Mouse (Mus musculus) embryonic facial prominence, embryonic 10.5 days (tissue): Measurements from ENCODE around the gene Acnat2. TPM values are rescaled to one million over a fixed set of nuclear protein-coding genes. Genes with fewer than 3 reads are reported as not detected.
"Not testable (repeated sequence)": the region's sequence is repeated elsewhere in the genome, so short reads cannot be mapped to it uniquely, and the experiment has no call there.

Experiments
- DNase-seq: peaks from one replicate; pipeline ENCODE4 v3.0.0-alpha.2; 2017; ENCODE audit warnings: low spot score
- H3K27ac ChIP-seq: fragments of 300-500 bp; sonication (generic); replicated peaks from 2 replicates; pipeline ENCODE4 v1.5.1; 2016; ENCODE audit warnings: mild to moderate bottlenecking
- H3K27me3 ChIP-seq: fragments of 300-500 bp; sonication (generic); replicated peaks from 2 replicates; pipeline ENCODE4 v1.6.1; 2016; ENCODE audit warnings: low read depth, mild to moderate bottlenecking; ENCODE audit not compliant: poor library complexity, severe bottlenecking
- H3K36me3 ChIP-seq: fragments of 300-500 bp; sonication (generic); replicated peaks from 2 replicates; pipeline ENCODE4 v1.6.1; 2016; ENCODE audit warnings: mild to moderate bottlenecking, moderate library complexity
- H3K4me1 ChIP-seq: fragments of 300-500 bp; sonication (generic); 2 replicates; pipeline ENCODE4 v1.6.1; 2016
- H3K4me3 ChIP-seq: fragments of 300-500 bp; sonication (generic); 2 replicates; pipeline ENCODE4 v1.5.1; 2016; ENCODE audit warnings: mild to moderate bottlenecking, moderate library complexity
- H3K9me3 ChIP-seq: fragments of 300-500 bp; sonication (generic); 2 replicates; pipeline ENCODE4 v1.6.1; 2016; ENCODE audit warnings: mild to moderate bottlenecking
- WGBS: fragments of 180-500 bp; shearing (Covaris S2); methylation state at CpG from one replicate; pipeline ENCODE4 v1.1.7; 2016; 5-methylcytosine and 5-hydroxymethylcytosine counted together
- polyA plus RNA-seq: library from polyadenylated mRNA; unstranded; fragments of >200 nt; fragmentation: Nextera tagmentation; extraction: Ambion mirVana; gene quantifications from 2 replicates; pipeline ENCODE4 v1.2.1, GENCODE M21; 2016

Gene Acnat2
- polyA plus RNA-seq, result not detected in 2 replicates

GRCm38 (mm10) chr4:49407957-49408356, at the start of gene Acnat2:
Gene Acnat2 (minus strand): TSS chr4:49408151.
- not testable (repeated sequence) for H3K36me3 ChIP-seq, DNase-seq, H3K27me3 ChIP-seq, H3K4me1 ChIP-seq, H3K27ac ChIP-seq, H3K4me3 ChIP-seq, H3K9me3 ChIP-seq
- 88% methylated on average over 5 of the region's 5 CpGs for WGBS

DNA sequence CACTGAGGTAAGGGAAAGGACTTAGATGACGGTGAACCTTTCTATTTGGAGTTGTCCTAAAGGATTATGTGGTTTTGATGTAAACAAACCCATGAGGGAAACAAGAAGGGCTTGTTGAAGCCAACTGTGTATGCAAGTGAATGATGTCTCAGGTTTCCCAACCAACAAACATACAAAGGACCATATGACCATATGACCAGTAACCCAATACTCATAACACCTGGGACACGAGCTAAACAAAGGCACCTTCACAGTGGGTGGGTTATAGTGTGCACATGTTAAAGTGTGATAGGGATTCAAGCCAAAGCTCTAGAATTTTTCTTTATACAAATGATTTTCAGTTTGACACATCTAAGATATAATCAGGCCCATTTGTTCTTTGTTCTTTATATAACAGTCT, 48.2 kb upstream of the Acnat2 start:
- no peaks in the 10 kb centered on the region for H3K9me3 ChIP-seq
- H3K27me3 ChIP-seq, result no peaks in the 10 kb centered on the region
- H3K27ac ChIP-seq, result no peak overlapping the region
- H3K36me3 ChIP-seq, result no peaks in the 10 kb centered on the region
- no peaks in the 10 kb centered on the region for H3K4me1 ChIP-seq
- H3K4me3 ChIP-seq, result no peak overlapping the region
- 61% methylated on average over 2 of the region's 2 CpGs for WGBS
- DNase-seq, result no peak

GRCm38 (mm10) chr4:49451848-49452551, 44.0 kb upstream of the Acnat2 start:
- no peaks in the 10 kb centered on the region for H3K36me3 ChIP-seq
- H3K27me3 ChIP-seq, result no peaks in the 10 kb centered on the region
- H3K4me1 ChIP-seq, result no peaks in the 10 kb centered on the region
- H3K4me3 ChIP-seq, result no peak overlapping the region
- DNase-seq, result no peak
- WGBS, result 78% methylated on average over 1 of the region's 1 CpGs
- H3K9me3 ChIP-seq, result no peaks in the 10 kb centered on the region
- H3K27ac ChIP-seq, result no peak overlapping the region

GRCm38 (mm10) chr4:49451133-49451847, 43.3 kb upstream of the Acnat2 start:
- H3K4me1 ChIP-seq, H3K36me3 ChIP-seq, H3K27me3 ChIP-seq, H3K4me3 ChIP-seq, H3K9me3 ChIP-seq, H3K27ac ChIP-seq, DNase-seq: not testable (repeated sequence)
- WGBS, result 88% methylated on average over 1 of the region's 1 CpGs

- not testable (repeated sequence) for H3K27me3 ChIP-seq, H3K4me1 ChIP-seq, H3K36me3 ChIP-seq, DNase-seq, H3K27ac ChIP-seq, H3K9me3 ChIP-seq, H3K4me3 ChIP-seq
- WGBS, result 95% methylated on average over 3 of the region's 3 CpGs
Measured at GRCm38 (mm10) chr4:49436968-49437367, 29.0 kb upstream of the Acnat2 start.

GRCm38 (mm10) chr4:49410151-49410550, 2.2 kb upstream of the Acnat2 start:
- H3K4me1 ChIP-seq, H3K36me3 ChIP-seq, DNase-seq, H3K9me3 ChIP-seq, H3K4me3 ChIP-seq, H3K27me3 ChIP-seq, H3K27ac ChIP-seq: not testable (repeated sequence)
- 80% methylated on average over 2 of the region's 2 CpGs for WGBS

DNA sequence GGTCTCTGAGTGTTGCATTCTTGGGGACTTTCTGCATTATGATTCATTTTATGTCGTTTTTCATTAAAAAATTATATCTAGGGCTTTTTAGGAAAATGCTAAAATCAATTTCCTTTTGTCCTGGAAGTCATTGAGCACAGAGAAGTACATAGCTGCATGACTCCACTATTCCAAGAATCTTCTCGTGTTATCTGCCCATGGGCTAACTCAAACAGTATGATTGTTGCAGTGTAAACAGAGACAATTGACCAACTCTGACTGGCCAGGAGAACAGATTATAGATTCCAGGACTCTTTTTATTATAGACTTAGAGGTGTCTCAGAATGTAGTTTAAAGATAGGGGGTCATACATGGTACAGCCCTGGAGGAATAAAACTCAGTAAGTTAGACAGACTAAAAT, 21.1 kb downstream of the Acnat2 start:
- Histone ChIP-seq H3K9me3 (no peaks in the 10 kb centered on the region), H3K36me3 (no peaks in the 10 kb centered on the region), H3K27ac (no peak overlapping the region), H3K4me3 (no peak overlapping the region), H3K4me1 (no peaks in the 10 kb centered on the region), H3K27me3 (no peaks in the 10 kb centered on the region)
- no peak for DNase-seq
- WGBS, result 53% methylated on average over 2 of the region's 2 CpGs

GRCm38 (mm10) chr4:49383576-49384318, 24.2 kb downstream of the Acnat2 start:
- H3K27ac ChIP-seq, H3K36me3 ChIP-seq, H3K9me3 ChIP-seq, H3K4me3 ChIP-seq, DNase-seq, H3K4me1 ChIP-seq, H3K27me3 ChIP-seq: not testable (repeated sequence)
- 87% methylated on average over 2 of the region's 2 CpGs for WGBS

- H3K4me3 ChIP-seq, H3K4me1 ChIP-seq, H3K36me3 ChIP-seq, H3K27ac ChIP-seq, DNase-seq, H3K27me3 ChIP-seq: not testable (repeated sequence)
- WGBS, result 83% methylated on average over 3 of the region's 3 CpGs
- H3K9me3 ChIP-seq, result peaks cover 25% of the 10 kb centered on the region; the same call in 1 of the 2 replicates
Measured at GRCm38 (mm10) chr4:49368046-49368445, 39.9 kb downstream of the Acnat2 start.

DNA sequence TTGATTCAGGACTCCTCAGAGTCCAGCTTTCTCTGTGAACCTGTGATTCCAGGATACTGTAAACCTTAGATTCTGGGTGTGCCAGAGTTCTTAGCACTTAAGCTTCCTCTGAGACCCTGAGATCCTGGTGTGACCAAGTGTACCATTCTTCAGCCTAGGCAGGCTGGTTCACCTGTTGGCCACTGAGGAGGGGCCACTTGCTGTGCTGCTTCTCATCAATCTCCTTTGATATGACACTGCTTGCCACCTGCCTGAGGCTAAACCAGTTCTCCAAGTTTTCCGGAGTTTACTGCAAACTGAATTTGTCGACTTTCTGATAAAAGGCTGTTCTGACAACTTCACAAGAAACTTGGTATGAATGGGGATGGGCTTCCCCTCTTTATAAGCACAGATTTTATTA, 50.9 kb downstream of the Acnat2 start:
- H3K9me3 ChIP-seq, result peaks cover 5% of the 10 kb centered on the region; the same call in 1 of the 2 replicates
- no peaks in the 10 kb centered on the region for H3K27me3 ChIP-seq
- no peaks in the 10 kb centered on the region for H3K36me3 ChIP-seq
- H3K4me3 ChIP-seq, result no peak overlapping the region
- H3K4me1 ChIP-seq, result no peaks in the 10 kb centered on the region
- WGBS, result 66% methylated on average over 2 of the region's 2 CpGs
- no peak overlapping the region for H3K27ac ChIP-seq
- no peak for DNase-seq

GRCm38 (mm10) chr4:49350470-49350869, 57.5 kb downstream of the Acnat2 start:
- no peaks in the 10 kb centered on the region for H3K36me3 ChIP-seq
- no peaks in the 10 kb centered on the region for H3K9me3 ChIP-seq
- no peak for DNase-seq
- H3K4me1 ChIP-seq, result no peaks in the 10 kb centered on the region
- no peak overlapping the region for H3K4me3 ChIP-seq
- H3K27me3 ChIP-seq, result no peaks in the 10 kb centered on the region
- H3K27ac ChIP-seq, result no peak overlapping the region
- 93% methylated on average over 4 of the region's 4 CpGs for WGBS

- no peak for DNase-seq
- Histone ChIP-seq H3K27me3 (no peaks in the 10 kb centered on the region), H3K36me3 (no peaks in the 10 kb centered on the region), H3K27ac (no peak overlapping the region), H3K4me3 (no peak overlapping the region), H3K9me3 (no peaks in the 10 kb centered on the region), H3K4me1 (no peaks in the 10 kb centered on the region)
- WGBS, result 55% methylated on average over 2 of the region's 2 CpGs
Measured at GRCm38 (mm10) chr4:49348677-49349076, 59.3 kb downstream of the Acnat2 start.

- not testable (repeated sequence) for H3K36me3 ChIP-seq, H3K4me3 ChIP-seq, H3K9me3 ChIP-seq, H3K27ac ChIP-seq, H3K27me3 ChIP-seq, H3K4me1 ChIP-seq, DNase-seq
- WGBS, result 85% methylated on average over 1 of the region's 1 CpGs
Measured at GRCm38 (mm10) chr4:49348001-49348400, 60.0 kb downstream of the Acnat2 start.
